Mouse (Mus musculus) kidney, embryonic 16.5 days (tissue): ENCODE measurements around the gene Zfp354c. TPM values are rescaled to one million over a fixed set of nuclear protein-coding genes. Genes with fewer than 3 reads are reported as not detected.

Experiments used
- ATAC-seq: fragments of 200-750 bp; cut with Nextera tagmentation; 2 replicates; pipeline ENCODE4 v1.8.0; 2017; ENCODE audit warnings: moderate TSS enrichment; ENCODE audit not compliant: low FRiP score, low TSS enrichment
- H3K27ac ChIP-seq: fragments of 300-500 bp; sonication (generic); 2 replicates; pipeline ENCODE4 v1.5.1; 2014; ENCODE audit warnings: low read length
- H3K27me3 ChIP-seq: fragments of 300-500 bp; sonication (generic); 2 replicates; pipeline ENCODE4 v1.6.1; 2014; ENCODE audit warnings: low read length, control low read depth, mixed read lengths; ENCODE audit not compliant: insufficient read depth
- H3K36me3 ChIP-seq: fragments of 300-500 bp; sonication (generic); 2 replicates; pipeline ENCODE4 v1.6.1; 2014; ENCODE audit warnings: low read length, control low read depth, mixed read lengths; ENCODE audit not compliant: insufficient read depth
- H3K4me1 ChIP-seq: fragments of 300-500 bp; sonication (generic); 2 replicates; pipeline ENCODE4 v1.6.1; 2014; ENCODE audit warnings: low read length, control low read depth, mixed read lengths; ENCODE audit not compliant: insufficient read depth
- H3K4me2 ChIP-seq: fragments of 300-500 bp; sonication (generic); replicated peaks from 2 replicates; pipeline ENCODE4 v1.6.1; 2014; ENCODE audit warnings: low read depth, low read length
- H3K4me3 ChIP-seq: fragments of 300-500 bp; sonication (generic); 2 replicates; pipeline ENCODE4 v1.5.1; 2014; ENCODE audit warnings: mild to moderate bottlenecking, low read length
- H3K9ac ChIP-seq: fragments of 300-500 bp; sonication (generic); replicated peaks from 2 replicates; pipeline ENCODE4 v1.6.1; 2014; ENCODE audit warnings: low read length
- H3K9me3 ChIP-seq: fragments of 300-500 bp; sonication (generic); 2 replicates; pipeline ENCODE4 v1.6.1; 2016; ENCODE audit warnings: low read length, control low read depth
- WGBS: fragments of 180-500 bp; shearing (Covaris S2); extraction: QIAGEN DNeasy Blood & Tissue Kit; methylation state at CpG from one replicate; pipeline ENCODE4 v1.1.7; 2014; 5-methylcytosine and 5-hydroxymethylcytosine counted together
- polyA plus RNA-seq: library from polyadenylated mRNA; unstranded; fragments of >200 nt; fragmentation: Nextera tagmentation; extraction: Ambion mirVana; gene quantifications from 2 replicates; pipeline ENCODE4 v1.2.1, GENCODE M21; 2015

Gene Zfp354c
- polyA plus RNA-seq = 27.6 and 29.3 TPM in 2 replicates

- WGBS = under 1% methylated on average over 36 of the region's 45 CpGs
- H3K27ac ChIP-seq = peak within 1 kb of the TSS; percentile 0; the same call in 1 of the 2 replicates
- H3K9me3 ChIP-seq = peaks cover 2% of the 10 kb centered on the region; the same call in 1 of the 2 replicates
- peak within 1 kb of the TSS; percentile 90 for H3K9ac ChIP-seq
- ATAC-seq = peak; percentile 96
- H3K4me3 ChIP-seq = peak within 1 kb of the TSS; percentile 97
- H3K27me3 ChIP-seq = no peaks in the 10 kb centered on the region
- peak within 1 kb of the TSS; percentile 73 for H3K4me2 ChIP-seq
- H3K36me3 ChIP-seq = peaks cover 33% of the 10 kb centered on the region
- peaks cover 6% of the 10 kb centered on the region; the same call in 1 of the 2 replicates for H3K4me1 ChIP-seq
These were observed at the start of gene Zfp354c for GRCm38 (mm10) chr11:50827010-50827953. Gene Zfp354c, minus strand, starts transcription at chr11:50827724.

DNA sequence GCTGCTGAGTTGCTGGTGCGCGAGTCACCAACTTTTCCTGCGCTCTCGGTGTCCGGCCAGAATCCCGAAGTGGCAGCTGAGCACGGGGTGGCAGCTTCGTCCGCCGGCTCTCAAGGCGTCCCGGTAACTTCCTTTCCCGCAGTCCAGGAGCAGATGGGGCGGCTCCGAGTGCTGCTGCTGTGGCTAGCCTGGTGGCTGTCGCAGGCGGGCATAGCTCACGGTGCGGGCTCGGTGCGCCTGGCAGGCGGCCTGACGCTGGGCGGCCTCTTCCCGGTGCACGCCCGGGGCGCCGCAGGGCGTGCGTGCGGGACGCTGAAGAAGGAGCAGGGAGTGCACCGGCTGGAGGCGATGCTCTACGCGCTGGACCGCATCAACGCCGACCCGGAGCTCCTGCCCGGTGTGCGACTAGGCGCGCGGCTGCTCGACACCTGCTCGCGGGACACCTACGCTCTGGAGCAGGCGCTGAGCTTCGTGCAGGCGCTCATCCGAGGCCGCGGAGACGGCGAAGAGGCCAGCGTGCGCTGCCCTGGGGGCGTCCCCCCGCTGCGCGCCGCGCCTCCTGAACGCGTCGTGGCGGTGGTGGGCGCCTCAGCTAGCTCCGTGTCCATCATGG lies 23.6 kb upstream of the Zfp354c start:
- H3K9me3 ChIP-seq = no peaks in the 10 kb centered on the region
- peak overlapping the region; percentile 76 for H3K4me2 ChIP-seq
- H3K36me3 ChIP-seq = no peaks in the 10 kb centered on the region
- peaks cover 9% of the 10 kb centered on the region for H3K4me1 ChIP-seq
- peak overlapping the region; percentile 47 for H3K4me3 ChIP-seq
- H3K27ac ChIP-seq = no peak overlapping the region
- H3K9ac ChIP-seq = peak overlapping the region; percentile 39; the same call in 1 of the 2 replicates
- WGBS = under 1% methylated on average over 70 of the region's 72 CpGs
- ATAC-seq = peak; percentile 69
- H3K27me3 ChIP-seq = peaks cover 52% of the 10 kb centered on the region

- ATAC-seq = no peak
- Histone ChIP-seq H3K4me3 (peak within 1 kb of the TSS; percentile 47), H3K4me1 (peaks cover 9% of the 10 kb centered on the region), H3K36me3 (no peaks in the 10 kb centered on the region), H3K27me3 (peaks cover 52% of the 10 kb centered on the region), H3K27ac (no peak within 1 kb of the TSS), H3K9ac (peak within 1 kb of the TSS; percentile 39; the same call in 1 of the 2 replicates), H3K9me3 (no peaks in the 10 kb centered on the region), H3K4me2 (peak within 1 kb of the TSS; percentile 76)
- WGBS = under 1% methylated on average over 11 of the region's 11 CpGs
These were observed 22.7 kb upstream of the Zfp354c start, which contains the start of gene Grm6 for GRCm38 (mm10) chr11:50850177-50850735. Gene Grm6, plus strand, starts transcription at chr11:50850685.

DNA sequence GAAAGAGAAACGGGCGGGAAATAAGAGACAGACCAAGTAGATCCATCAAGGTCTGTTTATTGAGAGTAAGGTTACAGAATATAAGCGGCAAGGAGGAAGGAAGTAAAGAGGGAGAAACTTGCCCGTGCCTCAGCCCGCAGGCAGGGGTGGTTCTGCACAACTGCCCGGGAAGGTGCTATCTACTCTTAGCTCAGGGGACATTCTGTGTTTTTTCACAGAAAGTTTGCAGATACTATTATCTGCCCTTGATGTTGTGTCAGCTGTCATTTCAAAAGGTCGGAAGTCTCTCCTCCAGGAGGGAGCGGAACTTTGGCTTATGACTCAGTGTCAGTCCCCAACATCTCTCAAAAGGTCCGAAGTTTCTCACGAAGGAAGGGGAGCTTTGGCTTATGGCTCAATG lies 21.8 kb upstream of the Zfp354c start:
- Histone ChIP-seq H3K9ac (no peak overlapping the region), H3K27me3 (peaks cover 52% of the 10 kb centered on the region), H3K9me3 (no peaks in the 10 kb centered on the region), H3K4me1 (peaks cover 9% of the 10 kb centered on the region), H3K27ac (no peak overlapping the region), H3K4me2 (no peak overlapping the region), H3K36me3 (no peaks in the 10 kb centered on the region), H3K4me3 (no peak overlapping the region)
- WGBS = 3% methylated on average over 10 of the region's 10 CpGs
- ATAC-seq = no peak

GRCm38 (mm10) chr11:50848520-50849137 lies 21.1 kb upstream of the Zfp354c start:
- Histone ChIP-seq H3K27ac (no peak overlapping the region), H3K9me3 (no peaks in the 10 kb centered on the region), H3K4me3 (no peak overlapping the region), H3K4me2 (no peak overlapping the region), H3K36me3 (no peaks in the 10 kb centered on the region), H3K9ac (no peak overlapping the region), H3K27me3 (peaks cover 52% of the 10 kb centered on the region), H3K4me1 (peaks cover 9% of the 10 kb centered on the region)
- 35% methylated on average over 3 of the region's 3 CpGs for WGBS
- ATAC-seq = no peak

GRCm38 (mm10) chr11:50847047-50847446 lies 19.5 kb upstream of the Zfp354c start:
- Histone ChIP-seq H3K4me3 (no peak overlapping the region), H3K9me3 (no peaks in the 10 kb centered on the region), H3K27me3 (peaks cover 44% of the 10 kb centered on the region), H3K9ac (no peak overlapping the region), H3K4me2 (no peak overlapping the region), H3K27ac (no peak overlapping the region), H3K4me1 (peaks cover 9% of the 10 kb centered on the region), H3K36me3 (no peaks in the 10 kb centered on the region)
- ATAC-seq = no peak
- WGBS = 67% methylated on average over 5 of the region's 5 CpGs

DNA sequence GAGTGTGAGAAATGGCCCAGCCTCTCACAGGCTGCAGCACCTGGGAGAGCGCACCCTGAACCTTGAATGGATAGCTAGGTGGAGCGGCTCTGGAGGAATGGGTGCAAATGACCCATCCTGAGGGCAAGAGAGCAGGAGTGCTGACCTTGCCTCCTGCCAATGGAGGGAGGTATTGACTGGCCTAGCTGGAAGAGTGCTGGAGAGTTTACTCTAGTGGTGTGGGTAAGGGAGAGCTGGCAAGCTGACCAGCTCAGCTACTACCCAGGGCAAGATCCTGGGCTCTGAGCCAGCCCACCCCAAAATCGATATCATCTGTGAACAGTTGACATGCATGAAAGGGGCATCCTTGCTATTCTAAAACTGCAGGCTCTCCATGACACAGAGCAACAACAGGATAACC lies 18.4 kb upstream of the Zfp354c start:
- H3K36me3 ChIP-seq = no peaks in the 10 kb centered on the region
- H3K4me2 ChIP-seq = no peak overlapping the region
- no peak overlapping the region for H3K4me3 ChIP-seq
- H3K9ac ChIP-seq = no peak overlapping the region
- peaks cover 4% of the 10 kb centered on the region for H3K4me1 ChIP-seq
- H3K9me3 ChIP-seq = no peaks in the 10 kb centered on the region
- no peak overlapping the region for H3K27ac ChIP-seq
- WGBS = 90% methylated on average over 3 of the region's 3 CpGs
- ATAC-seq = no peak
- H3K27me3 ChIP-seq = peaks cover 33% of the 10 kb centered on the region

DNA sequence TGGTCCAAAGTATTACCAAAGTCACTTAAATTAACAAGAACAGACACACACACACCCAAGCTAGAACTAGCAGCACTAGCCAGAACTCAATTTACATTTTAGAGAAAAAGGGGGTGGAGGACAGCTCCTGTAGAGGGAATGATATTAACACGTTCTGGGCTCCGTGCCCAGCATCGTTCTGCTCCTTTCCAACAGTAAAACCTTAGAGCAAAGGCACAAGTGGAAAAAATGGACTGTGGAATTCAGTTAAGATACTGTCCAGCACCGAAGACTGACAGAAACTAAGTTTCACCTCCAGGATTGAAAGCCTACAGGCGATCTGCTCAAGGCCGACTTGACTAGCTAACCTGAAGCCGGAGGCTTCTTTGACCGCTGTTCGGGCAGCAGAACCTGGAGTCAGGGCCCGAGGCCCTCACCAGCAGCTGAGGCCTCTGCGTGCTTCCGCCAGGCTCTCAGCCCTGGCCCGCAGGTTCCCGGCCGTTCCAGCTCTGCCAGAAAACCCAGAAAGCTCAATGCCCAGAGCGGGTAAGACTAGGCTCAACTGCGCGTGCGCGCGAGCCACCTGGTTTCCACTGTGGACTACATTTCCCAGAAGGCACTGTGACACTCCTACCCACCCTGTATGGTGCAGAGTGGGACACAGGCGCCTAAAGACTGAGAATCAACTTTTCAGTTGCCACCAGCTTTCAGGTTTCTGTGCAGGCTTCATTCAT lies 13.7 kb upstream of the Zfp354c start, which contains the start of gene Zfp879:
Gene Zfp879, minus strand, starts transcription at position 530 of the 713 bp plus-strand sequence.
- Histone ChIP-seq H3K9me3 (no peaks in the 10 kb centered on the region), H3K4me3 (peak within 1 kb of the TSS; percentile 53), H3K4me1 (peaks cover 9% of the 10 kb centered on the region), H3K36me3 (no peaks in the 10 kb centered on the region), H3K4me2 (peak within 1 kb of the TSS; percentile 78), H3K27me3 (no peaks in the 10 kb centered on the region), H3K9ac (peak within 1 kb of the TSS; percentile 86), H3K27ac (peak within 1 kb of the TSS; percentile 84)
- WGBS = 16% methylated on average over 22 of the region's 22 CpGs
- ATAC-seq = peak; percentile 96

GRCm38 (mm10) chr11:50835727-50836126 lies 8.2 kb upstream of the Zfp354c start:
- no peak for ATAC-seq
- Histone ChIP-seq H3K4me2 (no peak overlapping the region), H3K27ac (no peak overlapping the region), H3K36me3 (peaks cover 15% of the 10 kb centered on the region), H3K27me3 (no peaks in the 10 kb centered on the region), H3K4me1 (peaks cover 4% of the 10 kb centered on the region), H3K9ac (no peak overlapping the region), H3K4me3 (no peak overlapping the region), H3K9me3 (peaks cover 16% of the 10 kb centered on the region)
- WGBS = 83% methylated on average over 4 of the region's 4 CpGs
